ENCODE assay signal across 8 mouse cellular contexts in genomic region chr3:41743436-41743835, GRCm38 (mm10). TPM values are rescaled to one million over a fixed set of nuclear protein-coding genes. Genes with fewer than 3 reads are reported as not detected.
DNase-seq lines count a peak whose midpoint lies in the region; ATAC-seq and TF ChIP-seq lines count a peak whose summit lies in the region.

No protein-coding gene starts in this region.

- no peaks in the 10 kb centered on the region for H3K9me3 ChIP-seq in megakaryocyte, embryonic 14.5 days
- no peaks in the 10 kb centered on the region for H3K9me3 ChIP-seq in forebrain, postnatal 0 days (ENCODE audit: low read length)
- no peaks in the 10 kb centered on the region for H3K9me3 ChIP-seq in midbrain, embryonic 13.5 days

- no peaks in the 10 kb centered on the region for H3K27me3 ChIP-seq in megakaryocyte, embryonic 14.5 days (replicated peaks)
- no peaks in the 10 kb centered on the region for H3K27me3 ChIP-seq in forebrain, postnatal 0 days (ENCODE audit: insufficient read depth, low read length)
- H3K27me3 ChIP-seq in midbrain, embryonic 13.5 days: no peaks in the 10 kb centered on the region

- ATAC-seq in megakaryocyte, adult 5-6 weeks (ENCODE audit: poor library complexity, severe bottlenecking): no peak
- ATAC-seq in forebrain, postnatal 0 days: no peak
- ATAC-seq in midbrain, embryonic 13.5 days: no peak

- H3K36me3 ChIP-seq in megakaryocyte, embryonic 14.5 days (replicated peaks; ENCODE audit: low read length): peaks cover 3% of the 10 kb centered on the region
- H3K36me3 ChIP-seq in forebrain, postnatal 0 days (ENCODE audit: insufficient read depth): no peaks in the 10 kb centered on the region
- no peaks in the 10 kb centered on the region for H3K36me3 ChIP-seq in midbrain, embryonic 13.5 days

- H3K4me3 ChIP-seq in megakaryocyte, embryonic 14.5 days (replicated peaks): peak overlapping the region; percentile 90
- H3K4me3 ChIP-seq in forebrain, postnatal 0 days (ENCODE audit: low read depth, low read length): no peak overlapping the region
- H3K4me3 ChIP-seq in midbrain, embryonic 13.5 days (replicated peaks): peak overlapping the region; percentile 79

- 29% methylated on average over 6 of the region's 6 CpGs for WGBS in forebrain, postnatal 0 days
- WGBS in midbrain, embryonic 13.5 days: 44% methylated on average over 6 of the region's 6 CpGs

- H3K4me1 ChIP-seq in megakaryocyte, embryonic 14.5 days: peaks cover 19% of the 10 kb centered on the region
- H3K4me1 ChIP-seq in forebrain, postnatal 0 days (ENCODE audit: insufficient read depth): peaks cover 15% of the 10 kb centered on the region; the same call in 1 of the 2 replicates
- peaks cover 22% of the 10 kb centered on the region for H3K4me1 ChIP-seq in midbrain, embryonic 13.5 days (replicated peaks)

- DNase-seq in brain, embryonic 18.5 days (ENCODE audit: low read depth, low spot score): peak; percentile 0
- DNase-seq in forebrain, postnatal 0 days: peak; percentile 32
- peak; percentile 17 for DNase-seq in kidney, postnatal 10 days
- DNase-seq in frontal cortex, postnatal 36 days (ENCODE audit: low spot score in 2 of 2): no peak
- DNase-seq in layer of hippocampus, adult 9-11 months: no peak

- no peak overlapping the region for H3K9ac ChIP-seq in forebrain, postnatal 0 days
- H3K9ac ChIP-seq in midbrain, embryonic 13.5 days (replicated peaks): no peak overlapping the region

- H3K27ac ChIP-seq in forebrain, postnatal 0 days (ENCODE audit: low read depth, low read length): no peak overlapping the region
- peak overlapping the region; percentile 16; the same call in 1 of the 2 replicates for H3K27ac ChIP-seq in midbrain, embryonic 13.5 days

- H3K4me2 ChIP-seq in forebrain, postnatal 0 days (ENCODE audit: low read depth): peak overlapping the region; percentile 72; the same call in 1 of the 2 replicates
- peak overlapping the region; percentile 62 for H3K4me2 ChIP-seq in midbrain, embryonic 13.5 days (replicated peaks)

- peak; percentile 50 for TF ChIP-seq CTCF in forebrain, postnatal 0 days (IDR thresholded peaks at IDR 0.05; ENCODE audit: low read depth)

RNA-seq across cellular contexts. Expression of gene D3Ertd751e, which starts 1.0 kb away (rescaled TPM):
- 0.19 TPM in 1 of 2 replicates, not detected in the other for polyA plus RNA-seq in megakaryocyte, embryonic 14.5 days (2012; ENCODE audit: insufficient read depth, low replicate concordance)
- total RNA-seq in megakaryocyte, adult 5-6 weeks (2015): 6.0 and 7.2 TPM in 2 replicates
- 6.3 and 9.3 TPM in 2 replicates for total RNA-seq in megakaryocyte, adult 5-6 weeks (2017)
- 3.2 and 9.2 TPM in 2 replicates for total RNA-seq in forebrain, postnatal 0 days (2014; rRNA removed)
- 4.2 and 7.6 TPM in 2 replicates for polyA plus RNA-seq in forebrain, postnatal 0 days (2015; fragmentation: Nextera tagmentation; extraction: Ambion mirVana)
- polyA plus RNA-seq in midbrain, embryonic 13.5 days (2015; fragmentation: Nextera tagmentation; extraction: Ambion mirVana): 15.1 and 17.8 TPM in 2 replicates

RNA-seq across cellular contexts. Expression of gene Sclt1, which starts 1.1 kb away (rescaled TPM):
- 0.86 TPM in 1 of 2 replicates, not detected in the other for polyA plus RNA-seq in megakaryocyte, embryonic 14.5 days (2012; ENCODE audit: insufficient read depth, low replicate concordance)
- 13.0 and 14.2 TPM in 2 replicates for total RNA-seq in megakaryocyte, adult 5-6 weeks (2015)
- total RNA-seq in megakaryocyte, adult 5-6 weeks (2017): 14.5 and 19.1 TPM in 2 replicates
- total RNA-seq in forebrain, postnatal 0 days (2014; rRNA removed): 17.9 and 23.6 TPM in 2 replicates
- polyA plus RNA-seq in forebrain, postnatal 0 days (2015; fragmentation: Nextera tagmentation; extraction: Ambion mirVana): 8.1 and 12.3 TPM in 2 replicates
- polyA plus RNA-seq in midbrain, embryonic 13.5 days (2015; fragmentation: Nextera tagmentation; extraction: Ambion mirVana): 21.1 and 23.9 TPM in 2 replicates

Comparison
In these comparisons a context has a peak if more than half of its experiments do, and no peak if none do; other contexts are left out.
1. DNase-seq: peak in brain, embryonic 18.5 days (single experiment), forebrain, postnatal 0 days (single experiment) and kidney, postnatal 10 days (single experiment); none in frontal cortex, postnatal 36 days (0 of 2) and layer of hippocampus, adult 9-11 months (single experiment).